Mouse (Mus musculus) stomach, embryonic 16.5 days (tissue): ENCODE data around the gene Capn5. TPM values are rescaled to one million over a fixed set of nuclear protein-coding genes. Genes with fewer than 3 reads are reported as not detected.

Source experiments
- polyA plus RNA-seq: library from polyadenylated mRNA; unstranded; fragments of >200 nt; fragmentation: Nextera tagmentation; extraction: Ambion mirVana; gene quantifications from 2 replicates; pipeline ENCODE4 v1.2.1, GENCODE M21; 2015

The Capn5 gene
- polyA plus RNA-seq, 1 experiment from 2014 or later: 24.5 TPM

Other genes with a start within 250 kb of the Capn5 start
- gene Myo7a, start 58.8 kb downstream of the Capn5 start, polyA plus RNA-seq: 10.9 and 11.4 TPM in 2 replicates
- gene Omp, start 32.8 kb downstream of the Capn5 start, polyA plus RNA-seq: 2.1 and 2.5 TPM in 2 replicates
- not detected in 2 replicates for gene B3gnt6, start 21.2 kb upstream of the Capn5 start, polyA plus RNA-seq
- 28.8 and 34.4 TPM in 2 replicates for gene Acer3, start 142.9 kb upstream of the Capn5 start, polyA plus RNA-seq
- 9.9 and 11.5 TPM in 2 replicates for gene Tsku, start 183.1 kb upstream of the Capn5 start, polyA plus RNA-seq